Mouse (Mus musculus) heart, adult 8-10 months (tissue): Measurements from ENCODE around the gene Mrnip. TPM values are rescaled to one million over a fixed set of nuclear protein-coding genes. Genes with fewer than 3 reads are reported as not detected.

Source experiments
- DNase-seq: peaks from one replicate; pipeline ENCODE4 v3.0.0; 2022; ENCODE audit warnings: low spot score
- microRNA-seq: library from miRNA; unstranded; fragments of <30 nt; microRNA quantifications from one replicate; pipeline ENCODE4 v1.2.0, GENCODE M21; 2022
- total RNA-seq, 4 experiments: library from RNA; stranded (reverse); gene quantifications; 2 replicates each; pipeline ENCODE4 v1.2.4; 2022

Mrnip gene
- total RNA-seq, 4 experiments from 2014 or later: 1.6 to 3.5 (median 2.7) TPM

- DNase-seq: no peak
Measured at GRCm38 (mm10) chr11:50248473-50249171, 74.4 kb downstream of the Mrnip start.

Small RNA genes lying within 50 kb of the gene (microRNA-seq; reads per million reads assigned to microRNA genes)
- gene Mir6919: not detected

Other genes starting within 250 kb of the Mrnip start
- gene Rnf130, start 149.1 kb upstream of the Mrnip start, total RNA-seq: 10 to 100 TPM; 44.8 to 56.7 (median 53.0) TPM
- gene Tbc1d9b, start 43.0 kb upstream of the Mrnip start, total RNA-seq: 10 to 100 TPM; 45.9 to 47.4 (median 46.5) TPM
- gene Sqstm1, start 36.4 kb downstream of the Mrnip start, total RNA-seq: 100 to 1,000 TPM; 431 to 551 (median 475) TPM
- 10 to 100 TPM; 68.4 to 90.0 (median 76.3) TPM for gene Mgat4b, start 36.4 kb downstream of the Mrnip start, total RNA-seq
- 10 to 100 TPM in 1 of 4 experiments, 1 to 10 TPM in 3; 4.7 to 11.8 (median 6.6) TPM for gene Ltc4s, start 64.2 kb downstream of the Mrnip start, total RNA-seq
- 10 to 100 TPM in 1 of 4 experiments, 1 to 10 TPM in 3; 9.0 to 11.0 (median 9.4) TPM for gene Maml1, start 117.9 kb downstream of the Mrnip start, total RNA-seq
- 100 to 1,000 TPM; 331 to 378 (median 360) TPM for gene Canx, start 151.2 kb downstream of the Mrnip start, total RNA-seq
- gene Cby3, start 180.0 kb downstream of the Mrnip start, total RNA-seq: not detected
- gene Hnrnph1, start 202.5 kb downstream of the Mrnip start, total RNA-seq: 100 to 1,000 TPM in 2 of 4 experiments, 10 to 100 TPM in 2; 90.8 to 111 (median 97.3) TPM